Mouse (Mus musculus) common myeloid progenitor, adult 5-6 weeks (primary cell): Measurements from ENCODE around the gene Vmn1r170. TPM values are rescaled to one million over a fixed set of nuclear protein-coding genes. Genes with fewer than 3 reads are reported as not detected.
"Not testable (repeated sequence)": the region's sequence is repeated elsewhere in the genome, so short reads cannot be mapped to it uniquely, and the experiment has no call there.

Experiments
- ATAC-seq: replicated peaks from 2 replicates; pipeline ENCODE4 v1.8.0; 2016; ENCODE audit warnings: low read depth, mild to moderate bottlenecking, moderate TSS enrichment, inconsistent platforms; ENCODE audit not compliant: poor library complexity, severe bottlenecking
- total RNA-seq: library from RNA; stranded (forward); fragments of 200-1000, 187-1606 nt; gene quantifications from 2 replicates; pipeline ENCODE4 v1.2.3, GENCODE M21; 2017

Vmn1r170 gene
- total RNA-seq: not detected in 2 replicates

DNA sequence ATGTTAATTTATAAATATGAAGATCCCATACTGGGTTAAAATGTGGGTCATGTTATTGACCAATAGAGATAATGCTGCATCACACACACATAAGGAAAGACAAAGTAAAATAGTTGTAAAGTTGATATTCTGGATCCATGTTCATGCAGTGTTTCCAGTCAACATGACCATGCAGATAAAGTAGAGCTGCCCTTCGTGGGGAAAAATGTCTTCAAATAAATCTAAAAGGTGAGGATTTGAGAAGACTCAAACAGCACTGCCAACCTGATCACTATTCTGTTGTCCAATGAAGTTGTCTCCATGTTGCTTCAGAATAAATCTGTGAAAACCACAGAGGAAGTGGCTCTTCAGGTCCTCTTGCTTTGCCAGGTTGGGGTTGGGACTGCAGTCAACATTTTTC is at the start of gene Vmn1r170:
Vmn1r170 (plus strand) TSS at position 301 of the 400 bp plus-strand sequence.
- ATAC-seq: not testable (repeated sequence)

GRCm38 (mm10) chr7:23575226-23575625 is 30.7 kb upstream of the Vmn1r170 start, which contains the start of gene Vmn1r169:
Gene Vmn1r169 (plus strand): TSS chr7:23575526.
- ATAC-seq: not testable (repeated sequence)

GRCm38 (mm10) chr7:23630422-23630821 is 24.4 kb downstream of the Vmn1r170 start, which contains the start of gene Vmn1r171:
Gene Vmn1r171 (plus strand): TSS chr7:23630722.
- no peak for ATAC-seq

Other genes with a start within 250 kb of the Vmn1r170 start
- gene Nlrp5, start 220.3 kb upstream of the Vmn1r170 start, total RNA-seq: not detected in 2 replicates
- gene Vmn1r167, start 99.0 kb upstream of the Vmn1r170 start, total RNA-seq: not detected in 2 replicates
- gene Vmn1r168, start 66.4 kb upstream of the Vmn1r170 start, total RNA-seq: not detected in 2 replicates
- not detected in 2 replicates for gene Vmn1r169, start 30.6 kb upstream of the Vmn1r170 start, total RNA-seq
- not detected in 2 replicates for gene Vmn1r171, start 24.5 kb downstream of the Vmn1r170 start, total RNA-seq
- gene Vmn1r172, start 52.1 kb downstream of the Vmn1r170 start, total RNA-seq: not detected in 2 replicates
- not detected in 2 replicates for gene Vmn1r173, start 94.5 kb downstream of the Vmn1r170 start, total RNA-seq
- not detected in 2 replicates for gene Vmn1r174, start 146.1 kb downstream of the Vmn1r170 start, total RNA-seq
- gene Vmn1r175, start 204.5 kb downstream of the Vmn1r170 start, total RNA-seq: not detected in 2 replicates
- gene Vmn1r176, start 231.2 kb downstream of the Vmn1r170 start, total RNA-seq: not detected in 2 replicates